Mouse (Mus musculus): ENCODE measurements around the gene Atp6v0e2.

Atp6v0e2 gene

GRCm38 (mm10) chr6:48578736-48579135 lies 41.3 kb downstream of the Atp6v0e2 start:
- DNase-seq = no peak

- no peak for DNase-seq
Observed at GRCm38 (mm10) chr6:48579215-48579648, 41.8 kb downstream of the Atp6v0e2 start.

- DNase-seq = no peak
Observed at GRCm38 (mm10) chr6:48581257-48581656, 43.8 kb downstream of the Atp6v0e2 start.

- DNase-seq = no peak
Observed at GRCm38 (mm10) chr6:48582037-48582436, 44.6 kb downstream of the Atp6v0e2 start.

- DNase-seq = no peak
Observed at GRCm38 (mm10) chr6:48589194-48589750, 51.9 kb downstream of the Atp6v0e2 start, which contains the start of gene Gm45021. Gene Gm45021, plus strand, starts transcription at chr6:48589610.

All from cerebellum, adult 11-12 months (tissue).